Mouse (Mus musculus): ENCODE measurements around the gene Gm17720. TPM values are rescaled to one million over a fixed set of nuclear protein-coding genes. Genes with fewer than 3 reads are reported as not detected.

Gene Gm17720
- polyA plus RNA-seq (2016; fragmentation: Nextera tagmentation; extraction: Ambion mirVana): not detected in 2 replicates

GRCm38 (mm10) chr8:110102653-110103052 is at the start of gene Gm17720:
Gene Gm17720, minus strand, starts transcription at chr8:110102753.
- H3K27me3 ChIP-seq: no peaks in the 10 kb centered on the region
- H3K9me3 ChIP-seq: no peaks in the 10 kb centered on the region
- no peak within 1 kb of the TSS for H3K9ac ChIP-seq
- H3K36me3 ChIP-seq (replicated peaks): no peaks in the 10 kb centered on the region
- no peaks in the 10 kb centered on the region for H3K4me1 ChIP-seq
- H3K4me2 ChIP-seq: no peak within 1 kb of the TSS
- WGBS: 90% methylated on average over 3 of the region's 3 CpGs
- H3K4me3 ChIP-seq (replicated peaks): no peak within 1 kb of the TSS
- no peak within 1 kb of the TSS for H3K27ac ChIP-seq
- ATAC-seq (ENCODE audit: low FRiP score): no peak

- ATAC-seq (ENCODE audit: low FRiP score): no peak
- Histone ChIP-seq H3K4me2 (no peak overlapping the region), H3K27me3 (no peaks in the 10 kb centered on the region), H3K27ac (no peak overlapping the region), H3K36me3 (replicated peaks) (no peaks in the 10 kb centered on the region), H3K4me1 (no peaks in the 10 kb centered on the region), H3K9me3 (no peaks in the 10 kb centered on the region), H3K4me3 (replicated peaks) (no peak overlapping the region), H3K9ac (no peak overlapping the region)
- WGBS: 2% methylated on average over 4 of the region's 4 CpGs
These were observed 43.0 kb upstream of the Gm17720 start for GRCm38 (mm10) chr8:110145538-110145937.

GRCm38 (mm10) chr8:110140770-110141169 is 38.2 kb upstream of the Gm17720 start:
- WGBS: 72% methylated on average over 4 of the region's 4 CpGs
- H3K36me3 ChIP-seq (replicated peaks): no peaks in the 10 kb centered on the region
- no peaks in the 10 kb centered on the region for H3K4me1 ChIP-seq
- H3K27me3 ChIP-seq: no peaks in the 10 kb centered on the region
- H3K4me3 ChIP-seq (replicated peaks): no peak overlapping the region
- H3K9me3 ChIP-seq: no peaks in the 10 kb centered on the region
- ATAC-seq (ENCODE audit: low FRiP score): no peak
- no peak overlapping the region for H3K4me2 ChIP-seq
- H3K27ac ChIP-seq: no peak overlapping the region
- no peak overlapping the region for H3K9ac ChIP-seq

GRCm38 (mm10) chr8:110140156-110140555 is 37.6 kb upstream of the Gm17720 start:
- H3K4me1 ChIP-seq: no peaks in the 10 kb centered on the region
- no peak overlapping the region for H3K27ac ChIP-seq
- H3K4me2 ChIP-seq: no peak overlapping the region
- H3K36me3 ChIP-seq (replicated peaks): no peaks in the 10 kb centered on the region
- no peak overlapping the region for H3K4me3 ChIP-seq (replicated peaks)
- WGBS: 83% methylated on average over 3 of the region's 3 CpGs
- H3K27me3 ChIP-seq: no peaks in the 10 kb centered on the region
- H3K9me3 ChIP-seq: no peaks in the 10 kb centered on the region
- ATAC-seq (ENCODE audit: low FRiP score): no peak
- H3K9ac ChIP-seq: no peak overlapping the region

GRCm38 (mm10) chr8:110135515-110135914 is 33.0 kb upstream of the Gm17720 start:
- Histone ChIP-seq H3K9me3 (0 out of 2 replicates have a peak, but pooled peaks cover 2% of the 10 kb centered on the region), H3K4me1 (peaks cover 2% of the 10 kb centered on the region; the same call in 1 of the 2 replicates), H3K9ac (no peak overlapping the region), H3K27ac (no peak overlapping the region), H3K36me3 (replicated peaks) (no peaks in the 10 kb centered on the region), H3K4me3 (replicated peaks) (no peak overlapping the region), H3K27me3 (no peaks in the 10 kb centered on the region), H3K4me2 (no peak overlapping the region)
- no peak for ATAC-seq (ENCODE audit: low FRiP score)
- 71% methylated on average over 7 of the region's 7 CpGs for WGBS

GRCm38 (mm10) chr8:110134236-110134635 is 31.7 kb upstream of the Gm17720 start:
- Histone ChIP-seq H3K27ac (no peak overlapping the region), H3K9me3 (0 out of 2 replicates have a peak, but pooled peaks cover 2% of the 10 kb centered on the region), H3K4me3 (replicated peaks) (no peak overlapping the region), H3K27me3 (no peaks in the 10 kb centered on the region), H3K4me1 (peaks cover 2% of the 10 kb centered on the region; the same call in 1 of the 2 replicates), H3K9ac (no peak overlapping the region), H3K36me3 (replicated peaks) (no peaks in the 10 kb centered on the region), H3K4me2 (no peak overlapping the region)
- no peak for ATAC-seq (ENCODE audit: low FRiP score)
- 93% methylated on average over 8 of the region's 8 CpGs for whole genome bisulfite sequencing

- ATAC-seq (ENCODE audit: low FRiP score): peak; percentile 58; the same call in 1 of the 2 replicates
- Histone ChIP-seq H3K4me3 (replicated peaks) (no peak overlapping the region), H3K27ac (no peak overlapping the region), H3K4me1 (peaks cover 2% of the 10 kb centered on the region; the same call in 1 of the 2 replicates), H3K4me2 (peak overlapping the region; percentile 26; the same call in 1 of the 2 replicates), H3K9ac (no peak overlapping the region), H3K9me3 (0 out of 2 replicates have a peak, but pooled peaks cover 2% of the 10 kb centered on the region), H3K27me3 (no peaks in the 10 kb centered on the region), H3K36me3 (replicated peaks) (no peaks in the 10 kb centered on the region)
- 22% methylated on average over 13 of the region's 13 CpGs for whole genome bisulfite sequencing
These were observed 28.0 kb upstream of the Gm17720 start for GRCm38 (mm10) chr8:110130537-110130936.

GRCm38 (mm10) chr8:110119715-110120114 is 17.2 kb upstream of the Gm17720 start:
- ATAC-seq (ENCODE audit: low FRiP score): no peak
- WGBS: 44% methylated on average over 6 of the region's 6 CpGs
- H3K27ac ChIP-seq: no peak overlapping the region
- H3K4me2 ChIP-seq: no peak overlapping the region
- peaks cover 3% of the 10 kb centered on the region; the same call in 1 of the 2 replicates for H3K27me3 ChIP-seq
- no peaks in the 10 kb centered on the region for H3K4me1 ChIP-seq
- no peaks in the 10 kb centered on the region for H3K36me3 ChIP-seq (replicated peaks)
- no peak overlapping the region for H3K9ac ChIP-seq
- H3K4me3 ChIP-seq (replicated peaks): no peak overlapping the region
- H3K9me3 ChIP-seq: no peaks in the 10 kb centered on the region

- Histone ChIP-seq H3K4me3 (replicated peaks) (no peak overlapping the region), H3K4me1 (no peaks in the 10 kb centered on the region), H3K4me2 (no peak overlapping the region), H3K27ac (no peak overlapping the region), H3K36me3 (replicated peaks) (no peaks in the 10 kb centered on the region), H3K9me3 (no peaks in the 10 kb centered on the region), H3K27me3 (no peaks in the 10 kb centered on the region), H3K9ac (no peak overlapping the region)
- WGBS: 89% methylated on average over 15 of the region's 15 CpGs
- no peak for ATAC-seq (ENCODE audit: low FRiP score)
These were observed 877 bp downstream of the Gm17720 start for GRCm38 (mm10) chr8:110101676-110102075.

GRCm38 (mm10) chr8:110100907-110101306 is 1.6 kb downstream of the Gm17720 start, which contains the start of gene Gm21964:
Gene Gm21964, plus strand, starts transcription at chr8:110101207.
- Histone ChIP-seq H3K4me1 (no peaks in the 10 kb centered on the region), H3K9ac (no peak within 1 kb of the TSS), H3K9me3 (no peaks in the 10 kb centered on the region), H3K4me2 (no peak within 1 kb of the TSS), H3K27me3 (no peaks in the 10 kb centered on the region), H3K27ac (no peak within 1 kb of the TSS), H3K4me3 (replicated peaks) (no peak within 1 kb of the TSS), H3K36me3 (replicated peaks) (no peaks in the 10 kb centered on the region)
- no peak for ATAC-seq (ENCODE audit: low FRiP score)
- WGBS: 87% methylated on average over 12 of the region's 12 CpGs

GRCm38 (mm10) chr8:110091869-110092268 is 10.7 kb downstream of the Gm17720 start:
- Histone ChIP-seq H3K4me3 (replicated peaks) (no peak overlapping the region), H3K9ac (no peak overlapping the region), H3K9me3 (peaks cover 12% of the 10 kb centered on the region), H3K27me3 (no peaks in the 10 kb centered on the region), H3K4me2 (no peak overlapping the region), H3K4me1 (no peaks in the 10 kb centered on the region), H3K27ac (no peak overlapping the region), H3K36me3 (replicated peaks) (peaks cover 33% of the 10 kb centered on the region)
- ATAC-seq (ENCODE audit: low FRiP score): no peak
- WGBS: 84% methylated on average over 1 of the region's 1 CpGs

GRCm38 (mm10) chr8:110082416-110083105 is 20.0 kb downstream of the Gm17720 start:
- Histone ChIP-seq H3K4me2 (no peak overlapping the region), H3K9me3 (peaks cover 7% of the 10 kb centered on the region; the same call in 1 of the 2 replicates), H3K9ac (no peak overlapping the region), H3K27me3 (no peaks in the 10 kb centered on the region), H3K4me3 (replicated peaks) (no peak overlapping the region), H3K36me3 (replicated peaks) (peaks cover 44% of the 10 kb centered on the region), H3K27ac (no peak overlapping the region), H3K4me1 (peaks cover 8% of the 10 kb centered on the region; the same call in 1 of the 2 replicates)
- 82% methylated on average over 11 of the region's 11 CpGs for WGBS
- no peak for ATAC-seq (ENCODE audit: low FRiP score)
